Mouse (Mus musculus) liver, postnatal 0 days (tissue): ENCODE results near the gene Gramd1a.

ENCODE experiments used
- CTCF ChIP-seq: sonication (generic); IDR thresholded peaks from 2 replicates; pipeline ENCODE4 v1.5.1; 2016; ENCODE audit warnings: antibody characterized with exemption, low read depth
- EP300 ChIP-seq: IDR thresholded peaks from 2 replicates; pipeline ENCODE4 v1.6.1; 2016; ENCODE audit warnings: antibody characterized with exemption, low read depth, mild to moderate bottlenecking

DNA sequence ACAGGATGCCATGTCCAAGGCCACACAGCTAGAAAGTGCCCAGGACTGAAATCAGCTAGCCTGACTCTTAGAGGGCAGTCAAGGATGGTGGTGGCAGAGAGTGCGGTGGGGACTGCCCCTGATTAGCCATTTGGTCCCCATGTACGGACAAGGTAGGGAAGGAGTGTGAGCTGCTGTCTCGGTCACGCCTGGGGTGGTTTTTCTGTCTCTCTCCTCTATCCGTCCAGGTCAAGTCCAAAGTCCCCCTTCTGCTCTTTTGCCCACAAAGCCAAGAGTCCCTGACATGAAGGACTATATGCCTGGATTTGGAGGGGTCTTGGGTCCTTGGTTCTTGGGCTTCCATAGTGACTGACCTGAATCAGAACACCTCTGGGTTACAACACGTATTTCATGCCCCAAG, 41.9 kb downstream of the Gramd1a start:
- no peak for TF ChIP-seq CTCF
- no peak for TF ChIP-seq EP300
